Mouse (Mus musculus): ENCODE results near the gene Atg101. TPM values are rescaled to one million over a fixed set of nuclear protein-coding genes. Genes with fewer than 3 reads are reported as not detected.
A peak's percentile ranks its signal among the peaks of the same experiment; 100 is the strongest.

Atg101 gene
- polyA plus RNA-seq, 1 experiment from 2014 or later, result 34.4 TPM

DNA sequence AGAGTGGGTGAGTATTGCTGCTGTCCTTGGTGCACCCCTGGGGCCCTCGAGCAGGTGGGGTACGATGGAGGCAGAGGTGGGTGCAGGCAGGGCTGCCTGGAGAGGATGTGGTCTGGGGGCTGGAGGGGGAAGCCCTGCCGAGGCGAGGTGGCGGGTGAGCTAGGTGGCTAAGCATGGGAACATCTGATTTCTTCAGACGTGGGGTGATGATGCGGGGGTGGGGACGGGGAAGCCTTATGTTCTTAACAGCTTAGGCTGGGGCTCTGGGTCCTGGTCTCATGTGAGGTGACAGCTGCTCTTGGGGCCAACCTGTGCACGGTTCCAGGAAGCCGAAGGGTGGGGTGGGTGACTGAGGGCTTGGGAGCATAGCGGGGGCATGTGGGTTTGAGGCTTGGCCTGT lies 25.7 kb upstream of the Atg101 start:
- peaks cover 3% of the 10 kb centered on the region; the same call in 1 of the 2 replicates for H3K27me3 ChIP-seq (ENCODE audit: insufficient read depth, low read length)
- TF ChIP-seq EP300 (IDR thresholded peaks at IDR 0.05; ENCODE audit: low read depth) (no peak), CTCF (IDR thresholded peaks at IDR 0.05; ENCODE audit: low read depth) (no peak)
- no peak overlapping the region for H3K27ac ChIP-seq (ENCODE audit: low read depth)
- no peak overlapping the region for H3K4me3 ChIP-seq (ENCODE audit: low read depth, low read length)
- H3K36me3 ChIP-seq (replicated peaks; ENCODE audit: insufficient read depth, low read length), result no peaks in the 10 kb centered on the region
- H3K4me1 ChIP-seq (ENCODE audit: insufficient read depth), result peaks cover 41% of the 10 kb centered on the region
- WGBS (ENCODE audit: insufficient replicate concordance), result 49% methylated on average over 11 of the region's 11 CpGs
- no peak overlapping the region for H3K9ac ChIP-seq (replicated peaks)
- ATAC-seq (no peak), DNase-seq (no peak)
- H3K9me3 ChIP-seq (ENCODE audit: low read length), result no peaks in the 10 kb centered on the region
- H3K4me2 ChIP-seq (ENCODE audit: low read depth, low read length), result no peak overlapping the region

DNA sequence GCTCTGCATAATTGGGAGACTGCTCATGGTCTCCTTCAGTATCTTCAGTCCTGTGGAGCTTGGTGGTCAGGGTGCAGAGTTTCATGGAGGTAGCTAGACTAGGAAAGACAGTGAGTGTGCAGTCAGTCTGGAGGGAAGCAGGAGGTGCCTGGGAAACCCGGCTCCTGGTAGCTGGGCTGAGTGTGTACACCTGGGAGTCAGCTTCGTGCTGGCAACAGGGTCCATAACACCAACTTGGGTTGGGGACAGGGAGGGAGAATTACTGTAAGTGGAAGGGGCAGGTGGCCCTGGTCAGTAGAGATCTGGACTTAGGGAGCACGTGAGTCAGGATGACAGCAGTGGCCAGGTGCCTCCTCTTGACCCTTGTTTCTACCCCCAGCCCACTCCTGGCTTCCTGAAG lies 24.1 kb upstream of the Atg101 start:
- Histone ChIP-seq H3K4me2 (ENCODE audit: low read depth, low read length) (no peak overlapping the region), H3K36me3 (replicated peaks; ENCODE audit: insufficient read depth, low read length) (no peaks in the 10 kb centered on the region), H3K4me3 (ENCODE audit: low read depth, low read length) (no peak overlapping the region), H3K9me3 (ENCODE audit: low read length) (no peaks in the 10 kb centered on the region), H3K4me1 (ENCODE audit: insufficient read depth) (peaks cover 37% of the 10 kb centered on the region), H3K27ac (ENCODE audit: low read depth) (no peak overlapping the region), H3K27me3 (ENCODE audit: insufficient read depth, low read length) (0 out of 2 replicates have a peak, but pooled peaks cover 3% of the 10 kb centered on the region), H3K9ac (replicated peaks) (no peak overlapping the region)
- no peak for DNase-seq
- ATAC-seq, result no peak
- TF ChIP-seq EP300 (IDR thresholded peaks at IDR 0.05; ENCODE audit: low read depth) (no peak), CTCF (IDR thresholded peaks at IDR 0.05; ENCODE audit: low read depth) (no peak)
- WGBS (ENCODE audit: insufficient replicate concordance), result 81% methylated on average over 3 of the region's 3 CpGs

DNA sequence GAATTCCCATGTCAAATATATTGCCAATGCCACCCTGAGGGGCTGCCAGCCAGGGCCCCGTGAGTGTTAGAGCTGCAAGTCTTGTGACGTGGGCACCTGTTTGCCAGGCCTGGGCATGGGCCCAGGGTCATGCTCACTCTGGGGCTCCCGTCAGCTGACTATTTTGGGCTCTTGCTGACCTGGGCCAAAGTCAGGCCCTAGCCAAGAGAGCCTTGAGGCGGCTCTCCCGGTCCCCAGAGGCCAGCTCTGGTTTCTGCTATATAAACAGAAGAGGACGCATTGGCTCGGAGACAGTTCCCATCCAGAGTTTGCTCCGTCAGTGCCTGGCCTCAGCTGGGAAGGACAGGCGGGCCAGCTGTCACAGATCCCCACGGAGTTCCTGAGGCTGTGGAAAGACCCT lies 23.7 kb upstream of the Atg101 start:
- TF ChIP-seq CTCF (IDR thresholded peaks at IDR 0.05; ENCODE audit: low read depth) (no peak), EP300 (IDR thresholded peaks at IDR 0.05; ENCODE audit: low read depth) (no peak)
- no peak overlapping the region for H3K9ac ChIP-seq (replicated peaks)
- peaks cover 37% of the 10 kb centered on the region for H3K4me1 ChIP-seq (ENCODE audit: insufficient read depth)
- no peak overlapping the region for H3K4me2 ChIP-seq (ENCODE audit: low read depth, low read length)
- no peaks in the 10 kb centered on the region for H3K36me3 ChIP-seq (replicated peaks; ENCODE audit: insufficient read depth, low read length)
- H3K27me3 ChIP-seq (ENCODE audit: insufficient read depth, low read length), result 0 out of 2 replicates have a peak, but pooled peaks cover 3% of the 10 kb centered on the region
- WGBS (ENCODE audit: insufficient replicate concordance), result 69% methylated on average over 10 of the region's 10 CpGs
- no peak for ATAC-seq
- H3K4me3 ChIP-seq (ENCODE audit: low read depth, low read length), result no peak overlapping the region
- no peak overlapping the region for H3K27ac ChIP-seq (ENCODE audit: low read depth)
- DNase-seq, result no peak
- H3K9me3 ChIP-seq (ENCODE audit: low read length), result no peaks in the 10 kb centered on the region

DNA sequence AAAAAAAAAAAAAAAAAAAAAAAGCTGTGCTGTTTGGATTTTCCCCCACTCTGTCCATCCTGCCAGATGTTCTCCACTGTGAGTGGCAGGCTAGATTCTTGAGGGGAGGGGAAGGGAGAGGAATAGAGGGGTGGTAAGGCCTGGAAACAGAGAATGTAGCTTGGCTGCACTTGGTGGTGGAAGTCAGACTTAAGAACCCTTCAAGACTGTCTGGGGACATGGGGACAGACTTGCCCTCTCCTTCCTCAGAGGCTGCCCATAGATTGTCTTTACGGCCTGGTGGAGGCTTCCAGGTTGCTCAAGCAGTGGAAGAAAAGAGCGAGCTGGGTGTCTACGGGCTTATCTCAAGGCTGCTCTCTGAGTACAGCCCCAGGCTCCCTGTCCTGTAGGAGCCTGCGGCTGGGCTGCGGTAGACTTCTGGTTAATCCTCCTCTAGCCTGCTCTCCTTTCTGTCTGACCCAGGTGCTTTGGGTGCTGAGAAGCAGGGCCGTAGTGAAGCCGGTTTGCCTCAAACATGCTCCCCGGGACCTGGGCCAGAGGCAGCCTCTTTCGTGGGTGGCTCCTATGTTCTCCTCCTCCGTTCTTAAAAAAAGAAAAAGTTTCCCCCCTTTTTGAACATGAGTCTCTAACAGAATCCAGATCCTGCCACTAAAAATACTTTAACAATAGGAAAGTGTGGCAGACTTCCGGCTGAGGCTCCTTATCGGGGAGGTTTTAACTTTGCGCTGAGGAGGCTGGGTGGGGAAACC lies 23.0 kb upstream of the Atg101 start:
- H3K27ac ChIP-seq (ENCODE audit: low read depth), result 0 out of 2 replicates have a peak overlapping the region, but pooled peaks have one; percentile 9
- H3K4me1 ChIP-seq (ENCODE audit: insufficient read depth), result peaks cover 37% of the 10 kb centered on the region
- H3K4me2 ChIP-seq (ENCODE audit: low read depth, low read length), result peak overlapping the region; percentile 11; the same call in 1 of the 2 replicates
- H3K9me3 ChIP-seq (ENCODE audit: low read length), result no peaks in the 10 kb centered on the region
- DNase-seq (no peak), ATAC-seq (no peak)
- whole genome bisulfite sequencing (ENCODE audit: insufficient replicate concordance), result 31% methylated on average over 13 of the region's 13 CpGs
- H3K36me3 ChIP-seq (replicated peaks; ENCODE audit: insufficient read depth, low read length), result no peaks in the 10 kb centered on the region
- TF ChIP-seq CTCF (IDR thresholded peaks at IDR 0.05; ENCODE audit: low read depth), result no peak
- no peak for TF ChIP-seq EP300 (IDR thresholded peaks at IDR 0.05; ENCODE audit: low read depth)
- 0 out of 2 replicates have a peak, but pooled peaks cover 6% of the 10 kb centered on the region for H3K27me3 ChIP-seq (ENCODE audit: insufficient read depth, low read length)
- no peak overlapping the region for H3K4me3 ChIP-seq (ENCODE audit: low read depth, low read length)
- H3K9ac ChIP-seq (replicated peaks), result no peak overlapping the region

DNA sequence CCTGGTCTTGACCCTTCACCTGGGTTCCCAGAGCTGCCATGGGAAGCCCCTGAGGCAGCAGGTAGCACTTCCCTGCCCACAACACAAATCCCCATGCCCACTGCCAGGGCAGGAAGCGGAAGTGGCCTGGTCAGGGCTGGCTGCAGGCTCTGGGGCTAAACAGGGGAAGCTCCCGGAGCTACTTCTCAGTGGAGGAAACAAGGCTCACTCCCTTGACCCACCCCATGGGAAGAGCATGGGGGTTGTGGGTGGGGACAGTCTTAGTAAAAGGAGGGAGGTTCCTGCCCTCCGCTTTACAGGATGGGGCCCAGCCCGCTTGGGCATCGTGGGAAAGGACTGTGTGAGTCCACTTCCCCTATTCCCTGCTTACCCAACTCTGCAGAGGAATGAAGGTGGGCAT lies 21.6 kb upstream of the Atg101 start:
- DNase-seq, result peak; percentile 58
- H3K9me3 ChIP-seq (ENCODE audit: low read length), result no peaks in the 10 kb centered on the region
- ATAC-seq, result peak; percentile 8; the same call in 1 of the 2 replicates
- no peak overlapping the region for H3K4me2 ChIP-seq (ENCODE audit: low read depth, low read length)
- no peaks in the 10 kb centered on the region for H3K36me3 ChIP-seq (replicated peaks; ENCODE audit: insufficient read depth, low read length)
- peak overlapping the region; percentile 55; the same call in 1 of the 2 replicates for H3K27ac ChIP-seq (ENCODE audit: low read depth)
- WGBS (ENCODE audit: insufficient replicate concordance), result 35% methylated on average over 5 of the region's 5 CpGs
- no peak overlapping the region for H3K9ac ChIP-seq (replicated peaks)
- H3K27me3 ChIP-seq (ENCODE audit: insufficient read depth, low read length), result peaks cover 12% of the 10 kb centered on the region; the same call in 1 of the 2 replicates
- peaks cover 36% of the 10 kb centered on the region for H3K4me1 ChIP-seq (ENCODE audit: insufficient read depth)
- no peak overlapping the region for H3K4me3 ChIP-seq (ENCODE audit: low read depth, low read length)
- TF ChIP-seq CTCF (IDR thresholded peaks at IDR 0.05; ENCODE audit: low read depth), result no peak
- TF ChIP-seq EP300 (IDR thresholded peaks at IDR 0.05; ENCODE audit: low read depth), result no peak

DNA sequence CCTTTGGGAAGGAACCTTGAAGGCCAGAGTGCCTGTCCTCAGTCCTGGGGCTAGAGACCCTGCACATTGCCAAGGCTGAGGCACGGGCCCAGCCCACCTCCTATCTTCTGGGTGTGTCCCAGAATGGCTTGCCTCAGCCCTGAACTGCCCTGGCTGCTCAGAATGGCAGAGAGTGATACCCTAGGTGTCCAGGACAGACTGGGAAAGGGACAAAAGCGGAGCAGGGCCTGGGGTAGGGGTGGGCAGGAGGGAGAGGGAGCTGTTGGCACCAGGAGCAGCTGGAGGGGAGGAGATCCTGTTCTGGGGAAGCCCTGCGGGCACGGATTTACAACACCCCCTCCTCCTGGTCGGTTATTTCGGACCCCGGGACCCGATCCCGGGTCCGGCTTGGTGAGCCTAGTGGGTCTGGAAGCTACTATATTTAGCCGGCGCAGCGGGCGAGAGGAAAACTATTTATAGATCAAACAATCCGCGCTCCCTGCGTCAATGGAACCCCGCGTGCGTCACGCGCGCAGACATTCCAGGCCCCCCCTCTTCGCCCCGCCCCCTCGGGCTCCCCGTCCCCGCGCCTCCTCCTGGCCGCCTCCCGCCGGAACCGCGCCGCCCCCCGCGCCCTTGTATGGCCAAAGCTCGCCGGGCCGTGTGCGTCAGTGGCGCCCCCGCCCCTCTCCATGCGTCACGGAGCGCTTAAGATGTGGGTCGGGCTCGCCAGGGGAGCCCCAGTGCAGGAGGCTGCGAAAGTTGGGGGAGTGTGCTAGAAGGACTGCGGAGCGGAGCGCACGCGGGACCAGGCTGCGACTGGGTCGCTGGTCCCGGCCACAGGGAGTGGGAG lies 17.7 kb upstream of the Atg101 start:
- DNase-seq, result peak; percentile 89
- no peaks in the 10 kb centered on the region for H3K9me3 ChIP-seq (ENCODE audit: low read length)
- WGBS (ENCODE audit: insufficient replicate concordance), result 2% methylated on average over 52 of the region's 57 CpGs
- peak; percentile 20; the same call in 1 of the 2 replicates for TF ChIP-seq CTCF (IDR thresholded peaks at IDR 0.05; ENCODE audit: low read depth)
- TF ChIP-seq EP300 (IDR thresholded peaks at IDR 0.05; ENCODE audit: low read depth), result no peak; the same call in 1 of the 2 replicates
- peak overlapping the region; percentile 56 for H3K4me3 ChIP-seq (ENCODE audit: low read depth, low read length)
- ATAC-seq, result peak; percentile 84
- peak overlapping the region; percentile 55 for H3K27ac ChIP-seq (ENCODE audit: low read depth)
- peak overlapping the region; percentile 81 for H3K4me2 ChIP-seq (ENCODE audit: low read depth, low read length)
- peak overlapping the region; percentile 53 for H3K9ac ChIP-seq (replicated peaks)
- peaks cover 23% of the 10 kb centered on the region for H3K4me1 ChIP-seq (ENCODE audit: insufficient read depth)
- peaks cover 14% of the 10 kb centered on the region; the same call in 1 of the 2 replicates for H3K27me3 ChIP-seq (ENCODE audit: insufficient read depth, low read length)
- H3K36me3 ChIP-seq (replicated peaks; ENCODE audit: insufficient read depth, low read length), result peaks cover 6% of the 10 kb centered on the region; the same call in 1 of the 2 replicates
